Mouse (Mus musculus) stomach, postnatal 0 days (tissue): Measurements from ENCODE around the gene Chd1.

ENCODE experiments used
- CTCF ChIP-seq: IDR thresholded peaks from 2 replicates; pipeline ENCODE4 v1.5.1; 2016; ENCODE audit warnings: antibody characterized with exemption, low read depth, mild to moderate bottlenecking, moderate library complexity
- EP300 ChIP-seq: optimal IDR thresholded peaks from 2 replicates; pipeline ENCODE3; 2016; ENCODE audit warnings: antibody characterized with exemption

GRCm38 (mm10) chr17:15686396-15686795 lies 18.4 kb upstream of the Chd1 start:
- TF ChIP-seq CTCF (no peak), EP300 (no peak)
